Mouse (Mus musculus) liver, adult 2 months (tissue): ENCODE measurements around the gene Pex7.

Source experiments
- CTCF ChIP-seq: fragments of 200-500 bp; IDR thresholded peaks from 2 replicates; pipeline ENCODE4 v1.5.1; 2011; ENCODE audit warnings: low read depth, low read length, control low read depth
- POLR2A ChIP-seq: fragments of 200-500 bp; IDR thresholded peaks from 2 replicates; pipeline ENCODE4 v1.6.1; 2011; ENCODE audit warnings: low read length, control low read depth; ENCODE audit not compliant: insufficient read depth; ENCODE audit errors: extremely low read depth

DNA sequence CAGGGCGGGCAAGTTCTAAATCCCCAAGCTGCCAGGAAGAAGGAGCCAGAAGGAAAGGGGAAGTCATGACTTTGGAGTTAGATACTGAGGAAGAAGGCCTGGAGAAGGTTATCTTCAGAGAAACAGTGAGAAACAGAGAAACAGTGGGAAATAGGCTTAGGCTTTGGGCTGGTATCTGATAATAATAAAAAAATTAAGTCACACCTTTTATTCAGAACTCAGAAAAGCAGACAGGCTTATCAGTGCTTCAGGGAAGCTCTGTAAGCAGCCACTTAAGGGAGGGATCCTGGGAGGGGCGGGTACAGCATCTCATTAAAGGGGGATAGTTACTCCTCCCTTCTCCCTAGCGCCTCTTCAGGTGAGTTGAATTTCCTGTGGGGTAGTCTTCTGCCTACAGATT, 86.5 kb downstream of the Pex7 start:
- TF ChIP-seq CTCF = no peak
- no peak for TF ChIP-seq POLR2A
